Mouse (Mus musculus) adrenal gland, postnatal 4 days (tissue): Measurements from ENCODE around the gene Rdx. TPM values are rescaled to one million over a fixed set of nuclear protein-coding genes. Genes with fewer than 3 reads are reported as not detected.

ENCODE experiments used
- DNase-seq, 2 experiments: peaks; one replicate each; pipeline ENCODE4 v3.0.0; 2021 to 2022; ENCODE audit warnings: low spot score in 2 of 2, mixed read lengths in 2 of 2
- long read RNA-seq, 2 experiments: library from polyadenylated mRNA; stranded (forward); transcript quantifications; one replicate each; pipeline ENCODE4 v2.0.0; 2021
- total RNA-seq, 2 experiments: library from RNA; stranded (reverse); gene quantifications; 2 replicates each; pipeline ENCODE4 v1.2.3; 2021

Rdx gene
- 100 to 1,000 TPM; 133 to 137 TPM for total RNA-seq
- long read RNA-seq, experiment 1, full-length matches to known transcripts, result 43 of 53 reads
- long read RNA-seq, experiment 1, partial matches to known transcripts, result 3 of 53 reads
- long read RNA-seq, experiment 1, other reads (novel, unspliced or antisense), result 7 of 53 reads
- long read RNA-seq, experiment 2, full-length matches to known transcripts, result 89 of 156 reads
- long read RNA-seq, experiment 2, partial matches to known transcripts, result 58 of 156 reads
- long read RNA-seq, experiment 2, other reads (novel, unspliced or antisense), result 9 of 156 reads

DNA sequence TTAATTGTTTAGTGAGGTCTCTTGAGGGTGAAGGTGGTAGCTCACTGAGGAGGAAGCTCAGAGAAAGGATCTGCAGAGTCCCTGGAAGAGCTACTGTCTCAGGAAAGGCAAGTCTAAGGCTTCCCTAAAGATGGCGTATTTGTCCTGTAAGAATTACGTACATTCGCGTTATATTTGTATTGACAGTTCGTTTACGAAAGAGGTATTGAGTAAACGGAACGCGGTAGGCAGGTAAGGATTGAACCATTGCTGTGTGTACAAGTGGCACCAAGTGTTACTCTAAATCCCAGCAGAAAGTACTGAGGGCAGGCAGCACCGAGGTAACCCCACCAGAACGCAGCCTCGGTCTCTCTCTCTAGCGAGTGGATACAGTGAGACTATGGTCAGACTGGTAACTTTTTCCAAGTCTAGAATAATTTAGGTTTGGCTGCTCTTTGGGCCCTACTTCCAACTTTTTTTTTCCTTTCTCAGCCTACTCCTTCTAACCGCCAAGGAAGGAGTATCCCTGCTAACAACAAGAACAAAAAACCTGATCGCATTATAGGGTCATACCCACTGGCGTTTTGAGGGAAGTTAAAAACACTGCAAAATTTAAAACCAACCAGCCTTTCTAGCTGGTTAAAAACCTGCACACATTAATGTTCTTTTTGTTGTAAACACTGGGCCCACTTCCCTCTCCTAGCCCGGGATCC lies at the start of gene Rdx:
Gene Rdx, plus strand, starts transcription at position 45 of the 692 bp plus-strand sequence.
- peak in 1 of 2 experiments; percentile 6 for DNase-seq

DNA sequence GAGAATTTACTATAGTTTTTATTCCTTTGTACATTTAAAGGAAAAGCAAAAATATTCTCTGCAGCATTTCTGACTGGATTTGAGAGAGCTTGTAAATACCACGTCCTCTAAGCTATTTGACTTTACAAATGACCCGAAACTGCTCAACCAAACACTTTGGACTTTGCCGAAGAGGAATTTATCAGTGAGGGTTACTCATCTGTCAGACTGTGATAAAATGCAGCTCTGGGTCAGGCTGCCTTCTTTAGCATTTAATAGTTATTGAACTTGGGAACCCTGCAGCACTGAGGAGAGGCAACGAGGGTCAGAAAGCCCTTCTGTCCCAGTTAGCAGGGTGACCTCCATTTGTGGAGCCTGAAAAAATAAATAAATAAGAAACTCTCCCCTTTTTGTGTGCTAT lies 43.5 kb upstream of the Rdx start:
- no peak for DNase-seq

- no peak for DNase-seq
These were observed 39.6 kb upstream of the Rdx start for GRCm38 (mm10) chr9:52007341-52007740.

- no peak for DNase-seq
These were observed 38.5 kb upstream of the Rdx start for GRCm38 (mm10) chr9:52008511-52008910.

DNA sequence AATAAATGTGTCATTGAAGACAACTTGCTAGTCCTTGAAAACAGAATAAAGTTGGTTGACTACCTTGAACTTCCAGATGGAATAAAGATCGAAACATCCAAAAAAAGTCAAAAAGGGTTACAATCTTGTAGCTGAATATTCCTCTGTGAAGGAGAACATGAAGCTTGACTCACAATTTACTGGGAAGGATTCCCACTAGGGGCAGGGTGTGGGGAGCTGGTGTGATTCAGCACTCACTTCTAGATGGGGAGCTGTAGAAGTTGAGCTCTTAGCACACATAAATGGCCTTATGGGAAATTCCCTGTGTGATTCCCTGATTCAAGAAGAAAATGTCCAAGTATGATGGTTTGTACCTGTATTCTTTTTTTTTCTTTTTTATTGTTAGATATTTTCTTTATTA lies 34.7 kb upstream of the Rdx start:
- no peak for DNase-seq

DNA sequence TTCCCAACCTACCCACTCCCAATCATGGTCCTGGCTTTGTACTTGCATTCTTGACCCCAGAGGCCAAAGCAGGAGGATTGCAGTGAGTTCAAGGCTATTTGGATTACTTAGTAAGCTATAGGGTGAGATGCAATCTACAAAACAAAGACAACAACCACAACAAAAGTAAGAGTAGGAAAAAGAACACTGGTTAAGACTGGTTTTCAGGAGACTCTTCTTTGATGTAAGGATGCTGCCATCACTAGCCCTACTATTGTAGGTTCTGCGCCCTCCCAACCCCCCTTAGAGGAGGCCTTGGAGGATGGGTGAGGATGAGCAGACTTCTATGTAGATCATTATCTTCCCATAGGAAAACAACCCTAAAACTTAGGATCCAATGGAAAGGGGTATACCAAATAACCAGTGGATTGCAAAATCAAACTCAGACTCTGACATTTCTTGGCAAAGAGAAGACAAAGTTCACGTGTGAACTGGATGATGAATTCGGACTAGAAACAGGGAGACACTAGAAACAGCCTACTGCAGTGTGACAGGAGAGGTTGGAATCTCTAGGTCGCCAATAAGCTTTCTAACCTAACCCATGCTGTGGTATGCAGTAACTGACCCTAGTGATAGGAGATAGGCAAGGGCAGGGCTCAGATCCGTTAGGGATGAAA lies 34.1 kb upstream of the Rdx start:
- no peak for DNase-seq

DNA sequence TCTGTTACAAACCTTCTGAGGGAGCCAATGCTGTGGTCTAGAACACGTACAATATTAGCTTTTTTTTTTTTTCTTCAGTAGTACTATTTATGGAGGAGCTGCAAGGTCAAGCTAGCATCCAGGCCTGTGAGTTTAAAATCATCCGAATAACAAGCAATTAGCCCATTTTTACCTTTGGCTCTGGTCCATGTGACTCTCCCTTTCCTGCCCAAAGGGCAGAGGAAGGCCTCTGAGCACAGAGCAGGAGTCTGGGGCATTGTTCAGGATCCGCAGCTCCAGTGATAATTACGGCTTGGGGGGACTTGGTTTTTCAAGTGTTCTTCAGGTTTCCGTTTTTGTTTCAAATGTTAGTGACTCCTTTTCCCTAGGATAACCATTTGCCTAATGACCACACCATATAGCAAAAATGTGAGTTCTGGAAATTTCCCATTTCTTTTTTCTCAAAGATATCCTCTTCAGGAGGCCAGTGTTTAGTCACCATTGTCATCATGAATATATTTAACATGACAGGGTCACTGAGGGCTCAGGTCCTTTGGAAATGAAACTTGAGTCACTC lies 33.0 kb upstream of the Rdx start:
- no peak for DNase-seq

DNA sequence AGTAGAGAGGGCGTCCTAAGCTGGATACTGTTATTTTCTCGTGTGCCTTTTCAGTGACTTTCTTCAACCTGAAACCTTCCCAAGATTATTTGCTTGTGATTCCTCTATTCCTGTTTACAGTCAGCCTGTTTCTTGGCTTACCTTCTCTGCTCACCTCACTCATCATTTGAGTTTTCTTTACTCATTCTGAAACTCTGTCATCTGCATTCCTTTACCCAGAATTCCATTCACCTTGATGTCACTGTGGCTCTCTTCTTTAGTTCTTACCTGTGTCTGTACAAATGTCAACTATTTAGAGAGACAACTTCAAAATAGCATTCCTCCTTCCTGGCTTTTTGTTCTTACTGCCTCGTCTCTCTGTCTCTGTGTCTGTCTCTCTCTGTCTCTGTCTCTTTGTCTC lies 29.9 kb upstream of the Rdx start:
- no peak for DNase-seq

DNA sequence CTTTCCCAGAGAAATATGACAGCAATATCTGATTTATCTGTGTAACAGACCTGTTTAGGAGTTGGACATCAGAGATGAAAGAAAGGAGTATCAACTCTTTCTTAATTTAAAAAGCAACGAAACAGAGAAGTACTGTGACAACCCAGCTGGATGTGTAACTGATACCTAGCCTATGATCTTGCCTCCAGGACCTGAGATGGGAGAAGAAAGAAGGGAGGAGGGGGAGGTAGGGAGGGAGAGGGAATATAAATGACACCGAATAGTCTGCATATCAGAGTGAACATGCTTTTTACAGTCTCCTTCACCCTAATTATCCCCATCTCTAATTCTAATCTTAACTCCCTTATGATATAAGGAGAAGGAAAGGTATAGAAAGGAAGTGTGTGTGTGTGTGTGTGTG lies 29.1 kb upstream of the Rdx start:
- DNase-seq, result no peak

DNA sequence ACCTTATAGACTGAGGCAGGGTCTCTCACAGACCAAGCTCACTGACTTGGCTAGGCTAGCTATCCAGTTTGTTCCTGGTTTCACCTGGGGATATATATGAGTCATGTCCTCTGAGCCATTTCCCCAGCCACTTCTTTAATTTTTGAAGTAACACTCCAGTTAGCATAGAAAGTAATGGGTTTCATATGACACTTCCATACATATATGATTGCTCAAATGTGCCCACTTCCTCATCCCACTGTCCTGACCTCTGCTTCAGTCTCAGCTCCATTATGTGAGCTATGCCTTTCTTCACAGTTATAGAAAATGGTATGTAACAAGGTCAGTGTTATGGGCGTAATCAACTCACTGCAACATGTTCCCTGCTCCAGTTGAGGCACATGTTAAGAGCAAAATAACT lies 28.5 kb upstream of the Rdx start:
- no peak for DNase-seq

GRCm38 (mm10) chr9:52027257-52028020 lies 19.5 kb upstream of the Rdx start:
- no peak for DNase-seq

DNA sequence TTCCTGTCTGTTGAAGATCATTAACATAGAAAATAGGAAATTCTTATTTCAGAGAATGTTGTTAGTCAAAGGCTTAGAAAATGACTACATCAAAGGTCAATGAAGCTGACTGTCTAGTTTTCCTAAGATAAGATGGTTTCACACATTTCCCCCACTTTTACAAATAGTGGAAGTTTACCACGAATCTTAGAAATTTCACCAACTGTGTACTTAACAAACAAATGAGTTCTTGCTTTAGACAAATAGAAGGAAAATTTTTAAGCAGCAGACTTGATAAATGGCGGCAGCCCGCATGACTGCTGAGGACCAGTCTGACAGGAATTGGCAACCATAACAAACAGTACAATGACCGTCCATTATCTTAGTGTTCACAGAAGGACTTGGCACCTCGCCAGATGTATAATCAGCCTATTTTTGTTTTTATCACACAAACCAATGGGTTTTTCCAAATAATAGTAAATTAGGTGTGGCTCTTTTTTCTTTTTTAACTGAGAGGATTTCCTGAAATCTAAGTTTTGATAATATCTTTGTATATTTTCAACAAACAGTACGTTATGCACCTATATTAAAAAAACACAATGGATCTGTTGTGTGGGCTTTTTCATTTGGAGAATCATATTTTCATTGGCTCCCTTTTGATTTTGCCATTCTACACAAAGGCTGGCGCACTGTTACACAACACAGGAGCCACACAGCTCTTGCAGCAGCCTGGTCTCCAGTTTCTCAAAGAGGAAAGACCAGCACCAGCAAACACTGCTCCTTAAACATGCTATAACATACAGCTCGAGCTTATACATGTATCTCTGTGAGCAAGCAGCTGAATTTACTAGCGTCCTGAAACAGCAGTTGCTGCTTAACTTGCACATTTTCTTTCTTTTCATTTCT lies 18.2 kb upstream of the Rdx start:
- DNase-seq, result no peak

DNA sequence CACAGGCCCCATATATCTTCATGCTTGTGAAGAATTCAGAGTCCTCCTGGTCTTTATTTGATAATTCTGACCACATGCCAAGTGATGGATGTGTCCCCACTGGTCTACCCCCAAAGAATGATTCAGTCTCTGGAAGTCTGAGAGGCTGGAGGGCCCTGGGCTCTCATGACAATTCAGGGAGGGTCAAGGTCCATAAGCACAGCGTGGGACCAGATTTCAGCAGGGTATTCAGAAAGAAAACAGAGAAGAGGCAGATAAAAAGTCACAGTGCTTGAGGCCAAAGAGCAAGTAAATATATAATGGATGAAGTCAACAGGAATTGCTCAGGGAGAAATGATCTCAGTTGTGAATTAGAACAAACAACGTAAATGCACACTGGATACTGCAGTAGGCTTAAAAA lies 15.5 kb upstream of the Rdx start:
- DNase-seq, result no peak

DNA sequence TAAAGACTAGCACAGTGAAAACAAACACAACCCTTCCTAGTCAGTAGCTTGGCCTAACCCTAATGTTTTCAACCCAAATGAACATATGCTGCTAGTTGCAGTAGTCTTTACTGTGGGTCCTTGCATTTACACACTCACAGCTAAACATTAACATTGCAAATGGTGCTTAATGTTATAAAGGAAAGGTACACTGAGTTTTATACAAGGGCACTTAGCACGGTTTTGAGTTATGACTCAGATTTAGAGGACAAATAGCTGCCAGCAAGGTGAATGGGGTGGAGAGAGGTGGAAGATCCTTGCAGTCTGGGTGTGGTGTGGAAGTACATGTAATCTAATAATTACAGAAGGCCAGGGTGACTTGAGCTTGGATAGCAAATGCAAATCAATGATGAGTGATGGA lies 9.5 kb upstream of the Rdx start:
- no peak for DNase-seq

DNA sequence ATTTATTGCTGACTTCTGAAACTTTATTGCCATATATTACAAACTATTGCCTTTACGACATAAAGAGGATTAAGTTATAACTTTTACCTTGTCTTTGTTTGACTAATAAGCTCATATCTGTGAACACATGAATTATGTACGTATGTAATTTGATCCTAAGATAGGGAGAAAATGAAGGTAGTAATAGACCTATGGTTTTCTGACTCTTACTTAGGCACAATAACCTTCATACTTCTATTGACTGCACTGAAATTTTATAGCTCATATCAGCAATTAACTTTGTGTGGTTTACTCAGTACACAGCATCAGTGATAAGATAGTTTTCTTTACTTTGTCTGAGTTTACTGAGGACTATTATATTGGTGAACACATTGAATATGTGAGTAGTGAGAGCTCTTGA lies 5.3 kb upstream of the Rdx start:
- no peak for DNase-seq

GRCm38 (mm10) chr9:52046686-52047085 lies 287 bp upstream of the Rdx start:
- no peak for DNase-seq

GRCm38 (mm10) chr9:52047821-52048649 lies 1.1 kb downstream of the Rdx start:
- peak; percentile 64 to 77 for DNase-seq

GRCm38 (mm10) chr9:52048650-52049081 lies 1.7 kb downstream of the Rdx start:
- DNase-seq, result peak; percentile 16 to 28

GRCm38 (mm10) chr9:52049605-52050004 lies 2.6 kb downstream of the Rdx start:
- no peak for DNase-seq
